Mouse (Mus musculus) spleen, postnatal 0 days (tissue): ENCODE results near the gene Ndufb8. TPM values are rescaled to one million over a fixed set of nuclear protein-coding genes. Genes with fewer than 3 reads are reported as not detected.

Source experiments
- polyA plus RNA-seq: library from polyadenylated mRNA; unstranded; fragments of >200 nt; fragmentation: Nextera tagmentation; extraction: Ambion mirVana; gene quantifications from 2 replicates; pipeline ENCODE4 v1.2.1, GENCODE M21; 2015

Ndufb8 gene
- 432 and 433 TPM in 2 replicates for polyA plus RNA-seq

DNA sequence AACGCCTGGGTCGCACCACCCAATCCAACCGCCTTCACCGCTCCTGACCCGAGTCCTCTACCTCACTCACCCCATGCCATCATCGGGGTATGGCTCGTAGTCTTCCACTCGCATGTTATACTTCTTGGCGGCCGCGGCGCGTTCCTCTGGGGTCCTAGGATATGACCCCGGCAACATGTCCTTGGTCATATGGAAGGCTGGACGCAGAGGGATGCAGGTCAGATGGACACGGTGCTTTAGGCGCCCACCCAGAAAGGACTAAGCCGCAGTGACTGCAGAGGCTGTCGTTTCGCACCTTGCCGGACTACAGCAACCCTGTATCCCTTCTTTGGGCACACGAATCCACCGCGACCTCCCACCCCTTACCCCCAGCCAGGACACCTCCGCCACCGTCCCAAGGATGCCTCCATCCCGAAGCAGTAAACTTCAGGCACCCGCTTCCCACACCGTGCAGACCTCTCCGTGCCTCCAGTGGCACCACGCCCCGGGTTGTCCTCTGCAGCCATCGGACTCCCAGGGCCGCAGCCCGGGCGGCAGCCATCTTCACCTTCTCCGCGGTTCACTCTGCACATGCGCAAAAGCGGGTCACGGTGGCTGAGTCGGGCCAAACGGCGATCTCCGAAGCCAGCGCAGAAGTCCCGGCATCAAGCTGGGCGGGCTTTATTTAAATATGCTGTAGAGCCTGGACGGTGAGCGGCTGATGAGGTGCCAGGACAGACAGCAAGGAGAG is at the start of gene Ndufb8:
Gene Ndufb8, minus strand, starts transcription at position 580 of the 730 bp plus-strand sequence.

GRCm38 (mm10) chr19:44562652-44563206 is 7.5 kb upstream of the Ndufb8 start, which contains the start of gene Hif1an:
Gene Hif1an, plus strand, starts transcription at chr19:44562850.

DNA sequence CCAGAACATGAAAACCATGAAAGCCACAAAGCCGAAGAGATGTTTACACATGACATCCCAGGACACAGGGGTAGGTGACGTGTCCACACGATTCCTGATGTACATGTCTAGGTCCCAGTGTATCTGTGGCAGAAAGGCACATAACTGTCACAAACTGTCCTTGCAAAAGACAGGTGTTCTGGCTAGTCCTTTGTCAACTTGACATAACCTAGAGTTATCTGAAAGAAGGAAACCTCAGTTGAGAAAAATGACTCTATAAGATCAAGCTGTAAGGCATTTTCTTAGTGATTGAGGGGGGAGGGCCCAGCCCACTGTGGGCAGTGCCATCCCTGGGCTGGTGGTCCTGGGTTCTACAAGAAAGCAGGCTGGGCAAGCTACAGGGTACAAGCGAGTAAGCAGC is 2.5 kb downstream of the Ndufb8 start, which contains the start of gene Gm20538:
Gene Gm20538, minus strand, starts transcription at position 101 of the 400 bp plus-strand sequence.

DNA sequence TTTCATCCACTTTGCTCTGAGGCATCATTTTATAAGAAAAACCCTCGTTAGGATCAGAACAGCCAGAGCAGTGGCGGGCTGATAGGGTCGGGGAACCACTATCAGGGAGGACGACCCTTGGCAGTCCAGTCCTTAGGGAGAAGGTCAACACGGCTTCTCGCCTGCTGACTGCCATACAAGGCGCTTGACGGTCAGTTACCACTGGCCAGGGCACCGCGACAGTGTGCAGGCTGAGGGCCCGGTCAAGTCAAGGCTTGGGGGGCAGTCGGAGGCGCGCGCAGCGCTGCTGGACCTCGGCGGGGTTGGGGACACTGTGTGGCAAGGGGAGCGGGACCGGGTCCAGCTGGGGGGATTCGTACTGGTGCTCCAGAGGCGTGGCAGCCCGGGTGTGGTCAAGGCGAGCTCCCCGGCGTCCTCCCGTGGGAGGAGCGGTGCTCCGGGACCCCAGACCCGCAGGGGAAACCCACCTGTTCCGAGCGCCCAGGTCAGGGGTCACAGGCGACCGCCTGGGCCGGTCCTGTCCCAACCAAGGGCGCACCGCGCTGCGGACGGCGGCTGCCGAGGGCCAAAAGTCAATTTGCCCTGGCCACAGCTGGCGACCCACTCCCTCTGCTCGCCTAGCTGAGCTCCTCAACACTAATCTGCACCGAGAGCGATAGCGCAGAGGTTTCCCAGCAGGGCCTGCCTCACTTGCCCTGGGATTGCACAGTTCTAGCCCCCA is 9.8 kb downstream of the Ndufb8 start, which contains the start of gene Sec31b:
Gene Sec31b, minus strand, starts transcription at position 544 of the 721 bp plus-strand sequence.

Other genes with a start within 250 kb of the Ndufb8 start
- 0.07 TPM in 1 of 2 replicates, not detected in the other for gene Scd4, start 222.3 kb downstream of the Ndufb8 start, polyA plus RNA-seq
- 2.6 and 5.0 TPM in 2 replicates for gene Scd1, start 147.6 kb downstream of the Ndufb8 start, polyA plus RNA-seq
- not detected in 2 replicates for gene Wnt8b, start 62.0 kb downstream of the Ndufb8 start, polyA plus RNA-seq
- 2.2 and 2.3 TPM in 2 replicates for gene Sec31b, start 9.6 kb downstream of the Ndufb8 start, polyA plus RNA-seq
- gene Gm20538, start 2.6 kb downstream of the Ndufb8 start, polyA plus RNA-seq = not detected in 2 replicates
- 12.2 and 13.8 TPM in 2 replicates for gene Hif1an, start 7.4 kb upstream of the Ndufb8 start, polyA plus RNA-seq
- gene Pax2, start 200.6 kb upstream of the Ndufb8 start, polyA plus RNA-seq = not detected in 2 replicates